Mouse (Mus musculus) kidney, postnatal 4 days (tissue): ENCODE measurements around the gene Nkain2.
A peak's percentile ranks its signal among the peaks of the same experiment; 100 is the strongest.
"Not testable (repeated sequence)": the region's sequence is repeated elsewhere in the genome, so short reads cannot be mapped to it uniquely, and the experiment has no call there.

Source experiments
- DNase-seq, 2 experiments: peaks; one replicate each; pipeline ENCODE4 v3.0.0; 2021; ENCODE audit warnings: mixed read lengths in 2 of 2

Nkain2 gene

DNA sequence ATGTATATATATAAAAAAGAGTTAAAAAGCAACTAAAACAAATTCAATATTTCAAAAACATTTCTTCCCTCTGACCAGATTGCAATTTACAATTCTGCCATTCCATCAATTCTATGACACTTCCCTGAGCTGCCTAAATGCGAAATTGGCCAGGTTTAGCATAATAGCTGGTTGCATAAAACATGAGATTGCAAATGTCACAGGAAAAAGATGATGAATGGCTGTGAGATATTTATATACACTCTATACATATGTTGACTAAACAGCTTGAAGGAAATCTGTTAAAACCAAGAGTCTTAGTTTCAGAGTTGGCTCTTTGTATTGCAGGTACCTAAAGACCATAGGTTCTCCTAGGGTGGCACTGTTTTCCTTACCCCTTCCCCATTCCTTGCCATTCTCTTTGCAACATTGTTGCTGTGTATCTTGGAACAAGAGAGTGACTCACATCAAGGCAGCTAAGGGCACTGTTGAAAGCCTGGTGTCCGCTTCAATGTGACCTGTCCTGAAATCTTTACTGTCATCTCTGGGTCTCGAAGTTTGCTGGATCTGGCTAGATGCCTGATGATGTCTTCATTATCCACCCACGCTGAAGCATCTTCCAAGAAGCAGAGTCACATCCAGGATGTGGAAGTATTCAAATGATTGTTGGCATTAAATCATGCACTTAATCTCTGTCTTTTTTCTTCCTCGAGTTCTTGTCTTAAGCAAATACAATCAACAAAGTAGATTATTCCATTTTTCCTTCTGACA, 837.5 kb downstream of the Nkain2 start:
- DNase-seq: no peak

DNA sequence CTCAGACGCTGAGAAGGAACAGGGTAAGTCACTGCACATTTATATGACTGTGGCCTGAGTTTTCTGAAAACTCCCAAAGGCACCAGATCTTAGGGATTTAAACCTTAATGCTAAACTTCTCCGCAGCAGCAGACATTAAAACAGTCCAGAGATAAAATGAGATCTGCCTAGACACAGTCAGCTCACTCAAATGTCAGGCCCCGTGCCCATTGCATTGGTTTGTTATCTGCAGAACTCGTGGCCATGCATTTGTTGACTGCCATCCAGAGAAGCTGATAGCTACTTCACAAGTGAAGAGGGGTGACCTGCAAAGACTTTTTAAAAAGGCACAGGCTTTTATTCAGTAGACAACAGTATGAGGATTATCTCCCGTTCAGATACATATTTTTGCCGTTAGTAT, 838.2 kb downstream of the Nkain2 start:
- no peak for DNase-seq

DNA sequence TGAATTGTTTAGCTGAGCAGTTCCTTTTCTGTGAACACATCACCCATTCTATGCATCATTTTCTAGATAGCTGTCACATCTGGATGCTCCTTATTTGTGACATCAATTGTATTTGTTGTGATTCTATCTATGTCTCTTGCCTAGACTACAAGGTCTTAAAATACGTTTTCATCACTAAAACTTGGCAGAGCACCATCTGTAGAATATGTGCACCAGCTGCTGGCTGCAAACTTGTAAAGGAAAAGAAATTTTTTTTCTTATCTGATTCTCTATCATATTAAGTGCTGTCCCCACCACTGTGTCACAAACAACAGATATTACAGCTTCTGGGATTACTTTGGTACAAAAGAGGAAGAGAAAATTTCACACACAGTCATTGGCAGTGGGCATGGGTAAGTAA, 860.3 kb downstream of the Nkain2 start:
- DNase-seq: no peak

DNA sequence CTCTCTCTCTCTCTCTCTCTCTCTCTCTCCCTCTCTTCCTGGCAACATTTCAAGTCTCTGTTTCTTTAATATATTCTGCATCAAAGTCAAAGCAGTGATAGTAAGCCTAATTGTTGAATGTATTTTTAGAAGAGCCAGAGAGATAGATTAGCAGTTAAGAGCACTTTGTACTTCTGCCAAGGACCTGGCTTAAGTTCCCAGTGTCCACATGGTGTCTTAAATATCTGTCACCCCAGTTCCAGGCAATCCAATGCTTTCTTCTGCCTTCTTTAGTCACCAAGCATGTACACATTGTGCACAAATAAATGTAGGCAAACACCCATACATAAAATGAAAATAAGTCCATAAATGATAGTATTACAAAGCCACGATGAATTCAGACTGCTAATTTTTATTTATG, 871.9 kb downstream of the Nkain2 start:
- DNase-seq: no peak

DNA sequence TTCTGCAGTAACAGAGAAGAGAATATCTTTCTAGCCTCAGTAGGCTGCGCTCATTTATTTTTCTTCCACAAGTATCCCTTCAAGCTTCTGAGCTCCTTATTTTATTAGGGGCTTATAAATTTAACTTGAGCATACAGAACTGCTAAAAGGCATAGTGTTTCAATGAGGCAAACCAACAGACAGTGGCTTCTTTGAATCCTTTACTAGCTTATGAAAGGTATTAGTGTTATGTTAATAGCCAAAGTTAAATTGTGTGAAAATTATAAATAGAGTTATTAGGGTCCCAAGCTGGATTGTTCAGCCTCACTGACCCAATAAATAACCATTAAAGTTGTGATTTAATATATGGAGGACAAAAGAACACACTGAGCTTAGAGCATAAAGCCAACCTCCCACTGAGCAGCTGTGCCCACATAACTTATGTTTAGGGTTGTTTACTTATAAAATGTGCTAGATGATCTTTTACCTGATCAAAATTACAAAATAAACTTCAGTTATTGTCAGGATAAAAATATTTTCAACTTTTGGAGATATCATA, 889.0 kb downstream of the Nkain2 start:
- no peak for DNase-seq

DNA sequence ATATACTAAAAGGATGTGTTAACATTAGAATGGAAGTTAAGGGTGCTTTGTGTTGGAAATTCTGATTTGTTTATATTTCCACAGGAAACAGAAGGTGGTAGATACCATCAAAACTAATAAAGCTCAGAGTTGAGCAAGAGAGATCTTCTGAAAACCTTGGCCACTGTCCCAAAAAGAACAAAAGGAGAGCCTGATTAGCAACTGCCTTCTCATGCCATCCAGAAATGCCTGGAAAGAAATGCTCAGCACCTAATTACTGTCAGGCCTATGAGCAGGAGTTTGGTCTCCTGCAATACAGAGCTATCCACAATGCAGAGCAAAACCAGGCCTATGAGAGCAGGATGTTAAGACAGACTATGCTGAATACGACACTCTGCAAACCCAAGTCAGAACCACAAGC, 897.1 kb downstream of the Nkain2 start:
- DNase-seq: no peak

DNA sequence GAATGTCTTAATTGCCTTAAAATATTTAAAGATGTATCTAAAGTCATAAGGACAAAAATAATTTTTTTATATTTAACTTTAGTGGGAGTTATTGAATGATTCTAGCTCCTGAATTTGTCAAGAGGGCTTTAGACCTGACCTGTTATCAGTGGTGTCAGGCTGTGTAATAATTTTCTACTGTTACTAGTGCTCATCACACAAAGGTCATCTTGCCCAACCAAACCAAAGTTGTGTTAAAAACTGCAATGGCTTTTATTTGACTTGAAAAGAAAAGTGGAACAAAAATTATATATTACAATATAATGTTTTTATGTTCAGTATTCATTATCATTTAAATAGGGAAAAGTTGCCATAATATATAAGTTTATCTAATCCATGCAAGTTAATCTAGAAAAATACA, 911.9 kb downstream of the Nkain2 start:
- DNase-seq: no peak

DNA sequence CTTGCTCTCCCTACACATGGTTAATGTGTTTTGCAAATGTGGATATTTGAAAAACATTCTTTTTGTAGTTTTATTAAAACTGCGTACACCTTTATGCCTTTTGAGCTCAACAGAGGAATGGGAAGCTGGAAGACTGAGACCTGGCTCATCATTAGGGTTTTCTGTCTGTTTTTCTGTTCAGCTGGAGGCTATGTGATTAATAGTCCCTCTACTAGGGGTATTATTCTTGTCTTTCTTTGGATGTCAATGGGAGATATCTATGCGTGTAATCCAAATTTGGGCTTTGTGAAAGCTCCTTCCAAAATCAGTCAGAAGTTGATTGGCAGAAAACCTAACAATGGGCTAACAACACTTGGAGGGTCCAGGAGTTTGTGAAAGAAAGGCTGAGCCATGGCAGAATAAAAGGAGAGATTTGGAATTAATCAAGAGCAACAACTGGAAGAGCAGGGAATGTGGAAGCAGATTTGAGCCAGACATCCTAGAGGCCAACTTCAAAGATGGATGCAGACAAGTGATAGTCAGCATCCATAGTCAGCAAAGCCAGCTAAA, 943.0 kb downstream of the Nkain2 start:
- no peak for DNase-seq

DNA sequence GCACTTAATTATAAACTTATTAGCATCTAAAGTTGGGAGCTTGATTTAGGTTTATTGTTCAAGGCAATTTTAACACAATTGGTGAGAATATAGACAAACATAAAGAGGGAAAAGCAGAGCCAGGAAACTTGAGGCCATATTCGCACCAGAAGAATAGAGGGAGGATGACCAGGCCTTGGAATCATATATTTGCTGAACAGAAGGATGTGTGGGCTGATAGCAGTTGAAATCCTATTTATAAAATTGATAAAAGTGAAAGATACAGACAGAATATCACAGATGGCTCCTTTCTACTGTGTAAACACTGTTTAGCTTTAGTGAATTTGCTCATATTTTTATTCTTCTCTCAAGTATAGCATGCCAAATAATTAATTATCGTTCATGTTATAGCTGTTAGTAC, 958.3 kb downstream of the Nkain2 start:
- no peak for DNase-seq

DNA sequence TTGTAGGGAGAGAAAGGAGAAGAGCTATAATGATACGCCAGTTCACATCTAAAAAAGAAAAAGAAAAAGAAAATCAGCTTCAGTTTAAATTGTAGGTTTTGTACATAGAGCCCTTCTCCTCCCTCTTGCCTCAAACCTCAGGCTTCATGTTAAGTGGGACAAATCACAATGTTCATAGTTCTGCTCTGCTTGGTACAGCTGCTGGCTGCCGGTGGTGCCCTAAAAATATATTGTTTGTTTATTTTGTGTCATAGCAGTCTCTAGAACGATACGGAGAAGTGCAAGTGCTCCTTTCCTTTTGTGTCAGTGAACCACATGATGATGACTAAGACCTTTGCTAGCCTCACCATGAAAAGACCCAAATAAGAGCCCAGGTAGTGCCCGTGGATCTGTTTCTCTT, 962.6 kb downstream of the Nkain2 start:
- DNase-seq: no peak

DNA sequence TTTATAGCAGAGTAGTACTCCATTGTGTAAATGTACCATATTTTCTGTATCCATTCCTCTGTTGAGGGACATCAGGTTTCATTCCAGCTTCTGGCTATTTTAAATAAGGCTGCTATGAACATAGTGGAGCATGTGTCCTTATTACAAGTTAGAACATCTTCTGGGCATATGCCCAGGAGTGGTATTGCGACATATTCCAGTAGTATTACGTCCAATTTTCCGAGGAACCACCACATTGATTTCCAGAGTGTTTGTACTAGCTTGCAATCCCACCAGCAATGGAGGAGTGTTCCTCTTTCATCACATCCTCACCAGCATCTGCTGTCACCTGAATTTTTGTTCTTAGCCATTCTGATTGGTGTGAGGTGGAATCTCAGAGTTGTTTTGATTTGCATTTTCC, 969.4 kb downstream of the Nkain2 start:
- not testable (repeated sequence) for DNase-seq

DNA sequence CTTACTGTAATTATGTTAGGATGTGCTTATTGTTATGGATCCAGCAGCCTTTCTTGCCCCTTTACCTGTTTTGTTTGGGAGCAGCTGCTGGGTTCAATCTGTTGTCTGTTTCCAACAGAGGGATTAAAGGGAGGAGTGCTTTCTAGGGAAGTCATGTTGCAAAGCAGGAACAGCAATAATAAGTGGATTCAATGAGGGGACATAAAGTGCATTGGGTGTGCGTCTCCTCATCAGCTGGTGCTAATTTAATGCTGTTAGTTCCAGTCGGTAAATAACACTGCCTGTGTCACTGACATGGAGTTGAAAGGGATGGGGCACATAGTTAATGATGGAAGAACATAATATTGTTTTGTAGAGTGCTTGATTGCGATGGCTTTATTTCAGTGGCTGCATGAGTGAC, 982.8 kb downstream of the Nkain2 start:
- DNase-seq: no peak

DNA sequence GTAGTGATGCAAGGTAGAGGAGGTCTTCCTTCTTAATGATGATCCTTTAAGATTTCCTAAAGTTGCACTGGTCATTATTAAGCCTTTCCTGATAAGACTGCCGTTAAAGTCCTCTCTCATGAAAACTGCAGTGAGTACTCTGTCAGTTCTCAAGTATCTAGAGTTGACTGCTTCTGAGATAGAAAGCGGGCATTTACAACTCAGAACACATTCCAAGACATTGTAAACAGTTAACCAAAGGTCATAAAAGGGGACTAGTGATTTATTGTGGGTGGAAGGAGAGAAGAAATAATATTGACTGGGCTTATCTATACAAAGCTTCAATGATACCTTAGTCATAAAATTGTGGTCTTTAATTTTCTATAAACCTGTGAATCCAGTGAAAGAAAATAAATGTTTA, 990.8 kb downstream of the Nkain2 start:
- no peak for DNase-seq

DNA sequence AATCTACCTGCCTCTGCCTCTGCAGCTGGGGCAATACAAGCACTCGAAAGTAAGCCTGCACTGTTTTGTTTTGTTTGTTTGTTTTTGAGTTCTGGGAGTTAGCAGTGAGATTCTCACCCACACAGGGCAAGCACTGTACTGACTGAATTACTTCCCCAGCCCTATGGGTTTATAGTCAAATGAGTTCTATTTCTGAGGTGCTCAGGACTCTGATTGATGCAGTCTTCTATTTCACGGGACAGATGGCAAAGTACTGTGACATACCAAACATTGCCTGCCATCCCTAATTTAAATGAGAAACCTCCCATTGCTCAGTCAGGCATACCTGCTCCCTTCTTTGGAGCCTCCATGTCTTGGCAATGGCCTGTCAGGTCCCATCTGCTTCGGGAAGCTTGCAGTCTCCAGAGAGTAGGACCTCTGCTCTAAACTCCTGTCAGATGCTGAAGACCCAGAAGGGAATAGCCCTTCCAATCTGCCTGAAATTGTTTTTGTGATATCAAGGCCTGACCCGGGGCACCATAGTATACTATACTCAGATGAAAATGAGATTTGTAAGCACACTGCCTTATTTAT, 1016.9 kb downstream of the Nkain2 start:
- no peak for DNase-seq

DNA sequence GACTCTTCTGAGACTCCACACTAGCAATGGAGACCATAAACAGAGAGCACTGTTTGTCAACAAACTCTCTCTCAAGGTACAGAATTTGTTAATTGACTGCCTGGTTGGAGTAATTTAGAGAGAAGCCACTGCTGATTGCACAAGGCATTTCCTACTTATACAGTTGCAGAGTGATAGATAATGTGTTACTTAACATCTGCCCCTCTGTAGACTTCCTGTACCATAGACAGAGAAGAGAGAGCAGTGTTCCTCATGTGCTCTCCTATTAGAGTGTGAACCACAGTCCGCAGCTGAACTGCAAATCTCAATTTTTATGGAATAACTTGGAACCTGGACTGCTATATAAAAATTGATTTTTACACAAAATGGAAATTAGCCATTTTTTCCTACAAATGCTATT, 1022.0 kb downstream of the Nkain2 start:
- no peak for DNase-seq

DNA sequence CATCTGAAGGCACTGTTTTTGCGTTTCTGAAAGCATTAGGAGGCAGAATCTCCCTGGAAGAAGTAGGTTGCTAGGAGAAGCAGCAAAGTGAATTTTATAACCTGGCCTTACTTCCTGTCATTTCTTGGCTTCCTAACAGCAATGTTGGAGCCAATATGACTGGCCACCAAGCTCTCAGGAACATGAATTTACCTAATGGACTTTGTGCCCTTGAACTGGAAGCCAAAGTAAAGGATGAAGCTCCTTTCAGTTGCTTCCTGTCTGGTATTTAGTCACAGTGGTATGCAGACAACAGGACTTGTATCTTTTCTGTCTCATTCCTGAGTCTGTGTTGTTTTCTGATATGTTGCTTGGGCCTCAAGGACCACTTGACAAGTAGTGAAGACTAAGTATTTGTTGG, 1063.2 kb downstream of the Nkain2 start:
- no peak for DNase-seq

DNA sequence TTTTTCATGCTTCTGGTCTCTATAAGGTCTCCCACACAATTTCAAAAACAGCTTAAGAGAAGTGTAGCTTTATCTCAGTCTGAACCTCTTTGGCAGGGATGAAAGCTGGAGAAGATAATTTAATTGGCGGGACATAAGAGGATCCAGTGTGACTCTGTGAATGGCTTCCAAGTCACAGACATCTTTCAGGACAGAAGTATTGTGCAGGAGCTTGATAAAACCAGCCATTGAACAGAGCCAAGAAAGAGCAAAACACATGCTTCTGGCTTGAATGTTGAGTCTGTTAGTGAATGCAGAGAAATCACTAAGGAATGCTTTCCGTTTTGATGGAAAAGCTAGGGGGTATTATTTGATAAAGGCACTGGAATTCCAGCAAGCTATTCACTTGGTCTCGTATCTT, 1077.7 kb downstream of the Nkain2 start:
- DNase-seq: no peak

DNA sequence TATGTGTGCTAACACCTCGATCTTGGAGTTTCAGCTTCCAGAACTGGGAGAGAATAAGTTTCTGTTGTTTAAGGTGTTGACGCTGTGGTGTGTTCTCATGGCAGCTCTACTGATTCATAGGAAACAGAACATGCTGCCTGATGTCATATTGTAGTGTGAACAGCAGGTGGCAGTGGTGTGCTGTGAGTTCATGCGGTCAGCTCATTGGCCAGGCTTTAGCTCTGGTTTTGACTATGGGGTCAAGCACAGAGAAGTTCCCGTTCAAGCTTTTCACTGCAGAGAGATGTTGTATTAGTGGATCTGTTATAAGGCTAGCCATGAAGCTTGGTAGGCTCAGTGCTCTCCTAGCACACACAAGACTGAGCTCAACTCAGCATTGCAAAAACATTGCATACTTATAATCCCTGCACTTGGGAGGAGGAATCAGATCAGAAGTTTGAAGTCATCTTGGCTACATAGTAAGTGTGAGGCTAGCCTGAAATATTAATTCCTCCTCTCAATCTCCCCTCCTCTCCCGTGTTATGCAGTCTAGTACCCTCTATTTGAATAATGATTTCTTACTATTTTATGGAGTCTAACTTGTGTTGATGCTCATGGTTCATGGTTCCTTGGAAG, 1147.7 kb downstream of the Nkain2 start:
- DNase-seq: peak; percentile 74 to 76

DNA sequence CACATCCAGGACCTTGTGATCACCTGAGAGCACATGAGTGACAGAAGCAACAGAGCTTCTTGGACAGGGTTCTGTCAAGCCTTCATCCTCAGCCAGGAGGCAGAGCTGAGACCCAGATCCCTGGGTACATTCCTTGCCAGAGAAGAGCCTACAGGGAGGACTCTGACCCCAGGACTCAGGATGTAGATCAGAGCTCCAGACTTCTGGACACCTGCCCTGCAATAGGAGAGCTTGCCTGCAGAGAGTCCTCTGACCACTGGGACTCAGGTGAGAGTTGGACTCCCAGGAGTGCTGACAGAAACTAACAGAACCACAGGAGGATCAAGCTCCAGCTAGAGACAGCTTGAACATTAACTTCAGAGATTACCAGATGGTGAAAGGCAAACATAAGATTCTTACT, 1162.2 kb downstream of the Nkain2 start:
- DNase-seq: no peak

DNA sequence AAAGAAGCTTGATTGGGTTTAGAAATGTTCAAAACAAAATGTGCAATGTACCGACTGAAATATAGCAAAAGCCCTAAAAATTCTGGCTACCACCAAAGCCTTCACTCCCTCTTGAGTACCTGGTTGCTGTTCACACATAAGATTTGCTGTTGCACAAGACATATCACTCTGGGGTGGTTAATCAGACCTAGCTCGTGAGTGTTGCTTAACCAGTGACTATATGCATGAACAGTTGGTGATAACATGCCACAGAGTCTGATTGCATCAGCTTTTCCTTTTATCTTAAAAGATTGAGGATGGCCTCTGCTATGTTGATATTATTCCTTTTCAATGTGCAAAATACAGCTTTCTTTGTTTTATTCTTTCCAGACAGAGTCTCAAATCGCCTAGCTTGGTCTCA, 1243.0 kb downstream of the Nkain2 start:
- no peak for DNase-seq

DNA sequence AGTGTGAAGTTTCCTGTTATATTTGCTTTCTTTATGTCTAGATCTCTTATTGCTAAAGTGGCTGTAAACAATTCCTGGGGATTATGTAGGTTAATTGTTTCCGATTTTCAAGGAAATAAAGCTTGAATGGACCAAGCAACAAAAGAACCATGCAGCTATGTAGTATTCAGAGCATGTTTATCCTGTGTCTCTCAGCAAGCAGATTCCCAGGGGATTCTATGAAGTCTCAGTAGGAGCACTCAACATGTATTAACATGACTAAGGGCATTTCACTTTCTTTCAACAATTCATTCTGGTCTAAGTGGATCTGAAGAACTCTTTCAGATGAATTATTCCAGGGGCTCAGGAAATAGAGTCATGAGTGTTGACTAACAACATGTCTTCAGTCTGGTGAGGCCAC, 1244.2 kb downstream of the Nkain2 start:
- DNase-seq: no peak
